Mouse (Mus musculus): Measurements from ENCODE around the gene Ltbp4.

- TF ChIP-seq POLR2A (IDR thresholded peaks at IDR 0.05; ENCODE audit: low read depth, low read length) (no peak), CTCF (IDR thresholded peaks at IDR 0.05; ENCODE audit: extremely low read depth, insufficient read depth, insufficient read length, insufficient replicate concordance) (peak; percentile 93)
These were observed 4.9 kb downstream of the Ltbp4 start for GRCm38 (mm10) chr7:27332353-27333199.

Data from spleen, adult 2 months (tissue).